Mouse (Mus musculus) liver, postnatal 0 days (tissue): Measurements from ENCODE around the gene Atxn3.

Source experiments
- CTCF ChIP-seq: sonication (generic); IDR thresholded peaks from 2 replicates; pipeline ENCODE4 v1.5.1; 2016; ENCODE audit warnings: antibody characterized with exemption, low read depth
- EP300 ChIP-seq: IDR thresholded peaks from 2 replicates; pipeline ENCODE4 v1.6.1; 2016; ENCODE audit warnings: antibody characterized with exemption, low read depth, mild to moderate bottlenecking

GRCm38 (mm10) chr12:101888312-101888711 lies 69.7 kb downstream of the Atxn3 start:
- TF ChIP-seq CTCF (no peak), EP300 (no peak)
